Mouse (Mus musculus) heart, adult 2 months (tissue): Measurements from ENCODE around the gene Brk1.

Experiments
- CTCF ChIP-seq: fragments of 200-600 bp; IDR thresholded peaks from 2 replicates; pipeline ENCODE4 v1.8.1; 2022; ENCODE audit warnings: antibody characterized with exemption, mild to moderate bottlenecking, moderate library complexity
- POLR2A ChIP-seq: fragments of 200-500 bp; IDR thresholded peaks from 2 replicates; pipeline ENCODE4 v1.6.1; 2011; ENCODE audit warnings: mild to moderate bottlenecking, low read depth, low read length, control low read depth; ENCODE audit not compliant: insufficient read depth

GRCm38 (mm10) chr6:113585065-113585464 lies 19.5 kb upstream of the Brk1 start:
- TF ChIP-seq CTCF (no peak), POLR2A (no peak)
